Mouse (Mus musculus) left cerebral cortex, postnatal 25 days (tissue): ENCODE results near the gene Paxip1. TPM values are rescaled to one million over a fixed set of nuclear protein-coding genes. Genes with fewer than 3 reads are reported as not detected.
A peak's percentile ranks its signal among the peaks of the same experiment; 100 is the strongest.

Source experiments
- DNase-seq, 2 experiments: peaks; one replicate each; pipeline ENCODE4 v3.0.0; 2022; ENCODE audit warnings: low spot score in 2 of 2, mixed read lengths in 1 of 2
- intact Hi-C: fragments of 180-260 bp; cut with DNase I; formaldehyde crosslinking; loops from one replicate; pipeline ENCODE4 v1.15.1; 2025
- total RNA-seq, 2 experiments: library from RNA; stranded (reverse); gene quantifications; 2 replicates each; pipeline ENCODE4 v1.2.3; 2021

Paxip1 gene
- total RNA-seq, result 10 to 100 TPM; 45.1 to 51.7 TPM

- DNase-seq, result peak; percentile 95 to 97
- intact Hi-C loops, result loop anchor here (1.0 to 5.0 kb wide), 3 partner anchors 51 to 526 kb away; partner anchors contain the start of genes Htr5a, Insig1 and Rbm33
These were observed at the start of gene Paxip1 for GRCm38 (mm10) chr5:27791303-27792172. TSS of gene Paxip1 (minus strand) at chr5:27791691.

GRCm38 (mm10) chr5:27838061-27838460 is 46.6 kb upstream of the Paxip1 start:
- DNase-seq, result no peak
- intact Hi-C loops, result no loop called here

GRCm38 (mm10) chr5:27835096-27835495 is 43.6 kb upstream of the Paxip1 start:
- intact Hi-C loops, result no loop called here
- DNase-seq, result no peak

DNA sequence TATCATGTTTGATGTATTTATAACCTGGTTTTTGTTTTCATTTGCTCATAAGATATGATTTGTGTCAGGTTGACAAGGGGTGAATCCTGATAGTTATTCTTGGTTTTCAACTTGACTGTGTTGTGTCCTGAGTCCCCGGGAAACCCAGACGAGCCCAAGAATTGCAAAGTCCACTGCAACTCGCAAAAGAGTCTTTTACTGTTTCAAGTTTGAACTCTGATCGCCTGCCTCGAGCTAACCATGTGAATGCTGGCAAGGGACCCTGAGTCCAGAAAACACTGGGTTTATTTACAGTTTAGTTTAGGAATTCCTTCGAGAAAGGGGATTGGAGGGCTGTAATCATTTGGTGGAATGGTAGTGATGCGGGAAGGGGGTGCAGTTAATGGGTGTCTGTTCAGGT is 36.5 kb upstream of the Paxip1 start:
- intact Hi-C loops, result no loop called here
- no peak for DNase-seq

DNA sequence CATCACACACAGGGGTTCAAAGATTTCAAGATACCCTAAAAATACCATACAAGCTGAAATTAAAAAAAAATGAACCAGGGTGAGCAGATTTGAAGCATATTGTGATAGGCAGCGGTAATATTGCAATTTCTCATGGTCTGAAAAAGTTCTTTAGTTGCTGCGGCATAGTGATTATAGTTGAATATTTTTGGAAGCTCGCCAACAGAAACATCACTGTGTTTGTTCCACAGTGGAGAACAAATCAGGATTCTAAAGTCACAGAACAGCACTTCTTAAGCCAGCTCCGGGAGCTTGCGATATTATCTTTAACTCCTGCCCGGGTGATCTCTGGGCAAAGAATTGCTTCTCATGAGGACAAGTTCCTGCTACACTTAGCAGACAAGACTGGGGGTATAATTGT is 29.7 kb upstream of the Paxip1 start:
- intact Hi-C loops, result no loop called here
- DNase-seq, result no peak

DNA sequence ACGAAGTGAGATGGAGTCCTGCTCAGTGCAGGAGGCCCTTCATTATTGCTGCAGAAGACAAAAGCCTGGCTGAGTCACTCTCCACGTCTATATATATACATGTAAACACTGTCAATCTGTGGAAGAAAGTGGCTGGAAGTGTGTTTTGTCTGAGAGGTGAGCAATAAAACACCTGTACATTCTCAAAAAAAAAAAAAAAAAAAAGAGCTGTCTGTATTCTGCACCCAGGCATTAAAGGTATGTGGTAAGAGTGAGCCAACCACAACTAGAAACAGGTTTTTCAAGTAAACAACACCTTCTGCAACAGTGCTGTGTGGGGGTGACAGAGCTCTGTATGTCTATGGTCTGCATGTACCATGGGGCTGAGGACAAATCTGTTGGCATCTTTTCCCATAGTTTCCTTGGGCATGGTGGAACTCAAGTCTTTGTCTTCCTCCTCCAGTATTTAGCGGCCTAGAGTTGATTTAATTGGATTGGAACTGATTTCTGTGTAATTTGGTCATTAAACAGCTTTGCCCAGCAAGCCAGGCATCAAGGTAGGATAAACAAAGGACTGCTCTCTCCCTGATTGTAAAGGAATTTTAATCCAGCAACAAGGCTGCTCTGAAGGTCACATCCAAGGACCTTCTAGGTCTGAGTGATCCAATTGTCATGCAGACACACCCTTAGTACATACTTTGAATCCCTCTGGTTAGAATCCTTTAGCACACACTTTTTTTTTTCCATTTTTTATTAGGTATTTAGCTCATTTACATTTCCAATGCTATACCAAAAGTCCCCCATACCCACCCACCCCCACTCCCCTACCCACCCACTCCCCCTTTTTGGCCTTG is 27.6 kb upstream of the Paxip1 start:
- DNase-seq, result no peak
- intact Hi-C loops, result no loop called here

- intact Hi-C loops, result no loop called here
- no peak for DNase-seq
These were observed 22.8 kb upstream of the Paxip1 start for GRCm38 (mm10) chr5:27814282-27814681.

DNA sequence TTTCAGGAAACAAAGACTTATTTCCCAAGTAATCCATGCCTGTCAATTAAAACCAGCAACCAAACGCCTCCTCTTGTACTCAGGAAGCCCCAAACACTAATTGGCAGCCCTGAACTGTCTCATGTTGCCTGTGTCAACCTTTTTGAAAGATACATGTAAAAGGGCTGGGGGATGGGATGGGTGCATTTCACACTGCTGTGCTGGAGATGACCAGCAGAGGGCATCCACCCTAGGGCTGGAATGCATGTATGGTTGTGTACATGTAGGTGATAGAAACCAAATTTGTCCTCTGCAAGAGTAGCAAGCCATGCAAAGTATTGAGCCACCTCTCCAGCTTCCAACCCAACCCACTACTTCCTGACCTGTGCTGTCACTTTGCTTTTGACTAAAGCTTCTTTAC is 2.4 kb upstream of the Paxip1 start:
- intact Hi-C loops, result loop anchor here (2.0 to 5.0 kb wide), 3 partner anchors 278 to 523 kb away; partner anchors contain the start of genes Insig1 and Rbm33
- DNase-seq, result peak; percentile 48 to 83

- intact Hi-C loops, result loop anchor here (5.0 kb wide), 2 partner anchors 280 to 525 kb away; partner anchors contain the start of genes Insig1 and Rbm33
- DNase-seq, result no peak
These were observed 1.2 kb upstream of the Paxip1 start for GRCm38 (mm10) chr5:27792531-27793205.

- intact Hi-C loops, result loop anchor here (5.0 kb wide), 2 partner anchors 280 to 525 kb away; partner anchors contain the start of genes Insig1 and Rbm33
- DNase-seq, result no peak
These were observed 631 bp upstream of the Paxip1 start for GRCm38 (mm10) chr5:27792173-27792470.

DNA sequence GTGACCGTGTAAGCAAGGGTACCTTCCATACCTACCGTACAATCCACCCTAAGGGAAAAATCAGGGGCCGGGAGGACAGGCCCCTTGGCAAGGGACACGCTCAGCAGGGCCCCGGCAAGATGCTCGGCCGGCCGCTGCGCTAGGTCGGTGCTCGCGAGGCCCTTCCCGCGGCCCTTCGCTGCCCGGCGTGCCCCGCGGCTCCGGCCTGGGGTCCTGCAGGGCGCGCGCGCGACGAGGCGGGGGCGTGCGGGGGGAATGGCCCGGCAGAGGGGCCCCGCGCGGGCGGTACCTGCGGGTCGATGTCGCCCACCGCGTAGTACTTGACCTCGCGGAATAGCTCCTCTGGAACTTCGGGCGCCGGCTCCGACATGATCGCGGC is 592 bp downstream of the Paxip1 start:
- DNase-seq, result peak; percentile 61 to 74
- intact Hi-C loops, result loop anchor here (1.0 to 5.0 kb wide), 3 partner anchors 51 to 526 kb away; partner anchors contain the start of genes Htr5a, Insig1 and Rbm33

DNA sequence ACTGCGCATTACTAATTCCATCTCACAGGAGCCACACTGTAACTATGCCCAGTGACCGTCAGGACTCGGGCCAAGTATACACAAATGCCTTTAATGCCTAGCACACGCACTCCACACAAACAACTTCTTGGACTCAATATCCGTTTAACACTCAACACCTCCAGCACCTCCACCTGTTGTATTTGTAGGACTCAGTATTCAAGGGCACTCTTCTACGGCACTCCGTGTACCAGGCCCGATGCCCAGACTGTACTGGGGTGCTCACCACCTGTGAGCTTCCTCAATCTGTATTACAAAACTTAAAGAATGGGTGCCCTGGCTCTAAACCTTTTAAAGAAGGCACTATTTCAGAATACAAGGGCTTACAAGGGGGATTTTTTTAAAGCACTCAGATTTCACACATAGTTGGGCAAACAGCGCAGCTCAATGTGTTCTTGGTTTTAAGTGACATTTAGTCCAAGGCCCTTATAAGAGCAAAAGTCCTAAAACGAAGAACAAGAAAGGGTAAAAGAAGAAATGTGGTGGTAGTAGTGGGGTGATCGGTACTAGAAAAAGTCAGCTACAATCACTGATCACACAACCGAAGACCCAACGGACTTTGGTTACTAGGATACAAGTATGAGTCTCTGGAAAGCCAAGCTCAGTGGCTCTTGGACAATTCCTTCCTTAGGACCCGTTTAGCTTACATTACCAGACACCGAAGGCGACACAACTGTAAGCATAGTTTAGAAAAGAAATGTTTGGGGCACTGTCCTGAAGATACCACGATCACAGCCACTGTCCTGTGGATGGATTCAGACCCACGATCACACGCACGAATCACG is 1.2 kb downstream of the Paxip1 start:
- intact Hi-C loops, result loop anchor here (5.0 kb wide), 2 partner anchors 282 to 527 kb away; partner anchors contain the start of genes Insig1 and Rbm33
- DNase-seq, result peak in 1 of 2 experiments; percentile 18

GRCm38 (mm10) chr5:27789586-27789985 is 1.9 kb downstream of the Paxip1 start:
- intact Hi-C loops, result no loop called here
- no peak for DNase-seq

GRCm38 (mm10) chr5:27783381-27783780 is 8.1 kb downstream of the Paxip1 start:
- intact Hi-C loops, result no loop called here

GRCm38 (mm10) chr5:27767948-27768347 is 23.5 kb downstream of the Paxip1 start:
- intact Hi-C loops, result no loop called here
- no peak for DNase-seq

More at GRCm38 (mm10) chr5:27783381-27783780, 8.1 kb downstream of the Paxip1 start:
- DNase-seq, result no peak

DNA sequence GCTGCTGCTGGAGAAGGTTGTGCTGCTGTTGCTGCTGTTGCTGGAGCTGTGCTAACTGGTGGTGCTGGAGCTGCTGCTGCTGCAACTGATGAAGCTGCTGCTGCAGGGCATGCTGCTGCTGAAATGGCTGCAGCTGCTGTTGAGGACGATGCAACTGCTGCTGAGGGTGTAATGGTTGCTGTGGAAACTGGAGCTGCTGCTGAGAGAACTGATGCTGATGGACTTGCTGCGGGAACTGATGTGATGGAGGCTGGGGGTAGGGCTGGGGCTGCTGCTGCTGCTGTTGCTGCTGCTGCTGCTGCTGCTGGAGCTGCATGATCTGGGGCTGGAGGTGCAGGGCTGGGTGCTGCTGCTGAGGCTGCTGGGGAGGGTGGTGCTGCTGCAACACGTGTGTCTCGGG is 25.7 kb downstream of the Paxip1 start:
- no peak for DNase-seq
- intact Hi-C loops, result no loop called here

DNA sequence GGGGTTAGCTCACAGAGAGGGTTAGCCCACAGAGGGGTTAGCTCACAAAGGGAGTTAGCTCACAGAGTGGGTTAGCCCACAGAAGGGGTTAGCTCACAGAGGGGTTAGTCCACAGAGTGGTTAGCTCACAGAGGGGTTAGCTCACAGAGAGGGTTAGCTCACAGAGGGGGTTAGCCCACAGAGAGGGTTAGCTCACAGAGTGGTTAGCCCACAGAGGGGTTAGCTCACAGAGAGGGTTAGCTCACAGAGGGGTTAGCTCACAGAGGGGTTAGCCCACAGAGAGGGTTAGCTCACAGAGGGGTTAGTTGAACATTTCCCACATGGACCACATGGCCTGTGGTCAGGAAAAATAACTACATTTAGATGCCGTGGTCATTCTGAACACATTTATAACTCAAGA is 46.5 kb downstream of the Paxip1 start:
- DNase-seq, result no peak

GRCm38 (mm10) chr5:27739216-27739615 is 52.3 kb downstream of the Paxip1 start:
- intact Hi-C loops, result no loop called here
- DNase-seq, result no peak

More for the DNA sequence above, 46.5 kb downstream of the Paxip1 start:
- intact Hi-C loops, result no loop called here

GRCm38 (mm10) chr5:27737168-27737567 is 54.3 kb downstream of the Paxip1 start:
- intact Hi-C loops, result no loop called here
- DNase-seq, result peak; percentile 34 to 39
